Mouse (Mus musculus): Measurements from ENCODE around the gene Zdhhc17. TPM values are rescaled to one million over a fixed set of nuclear protein-coding genes. Genes with fewer than 3 reads are reported as not detected.

Gene Zdhhc17
- polyA plus RNA-seq, 1 experiment from 2014 or later, result 26.6 TPM

DNA sequence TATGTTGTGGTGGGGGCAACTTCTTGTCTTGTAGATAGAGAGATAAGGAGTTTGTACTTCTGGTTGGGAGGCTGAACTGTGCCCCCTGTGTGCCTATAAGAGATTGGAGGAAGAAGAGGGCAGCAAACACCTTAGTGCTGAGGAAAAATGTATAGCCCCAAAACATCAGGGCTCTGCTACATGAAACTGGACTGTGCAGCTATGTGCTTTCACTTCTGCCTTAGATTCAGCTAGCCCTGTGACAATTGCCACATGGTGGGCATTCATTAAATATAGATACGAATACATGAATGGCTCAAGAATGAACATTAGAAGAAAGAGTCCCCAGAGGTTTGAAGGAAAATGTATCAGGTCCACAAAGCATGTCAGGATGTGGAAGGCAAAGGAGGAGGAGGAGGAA lies 25.2 kb upstream of the Zdhhc17 start:
- Histone ChIP-seq H3K9me3 (ENCODE audit: control insufficient read depth, low read length) (no peaks in the 10 kb centered on the region), H3K36me3 (ENCODE audit: control insufficient read depth, insufficient read depth, low read length) (no peaks in the 10 kb centered on the region), H3K4me2 (ENCODE audit: low read depth, severe bottlenecking) (no peak overlapping the region), H3K4me1 (ENCODE audit: control insufficient read depth, insufficient read depth, low read length) (no peaks in the 10 kb centered on the region), H3K27ac (replicated peaks; ENCODE audit: low read depth, low read length) (no peak overlapping the region), H3K27me3 (ENCODE audit: control insufficient read depth, insufficient read depth, low read length) (no peaks in the 10 kb centered on the region), H3K9ac (ENCODE audit: low read length) (no peak overlapping the region), H3K4me3 (ENCODE audit: low read depth, low read length) (no peak overlapping the region)
- DNase-seq (ENCODE audit: low spot score), result no peak
- no peak for ATAC-seq (ENCODE audit: insufficient number of reproducible peaks, low FRiP score, low TSS enrichment, low read depth)
- 74% methylated on average over 1 of the region's 1 CpGs for WGBS

DNA sequence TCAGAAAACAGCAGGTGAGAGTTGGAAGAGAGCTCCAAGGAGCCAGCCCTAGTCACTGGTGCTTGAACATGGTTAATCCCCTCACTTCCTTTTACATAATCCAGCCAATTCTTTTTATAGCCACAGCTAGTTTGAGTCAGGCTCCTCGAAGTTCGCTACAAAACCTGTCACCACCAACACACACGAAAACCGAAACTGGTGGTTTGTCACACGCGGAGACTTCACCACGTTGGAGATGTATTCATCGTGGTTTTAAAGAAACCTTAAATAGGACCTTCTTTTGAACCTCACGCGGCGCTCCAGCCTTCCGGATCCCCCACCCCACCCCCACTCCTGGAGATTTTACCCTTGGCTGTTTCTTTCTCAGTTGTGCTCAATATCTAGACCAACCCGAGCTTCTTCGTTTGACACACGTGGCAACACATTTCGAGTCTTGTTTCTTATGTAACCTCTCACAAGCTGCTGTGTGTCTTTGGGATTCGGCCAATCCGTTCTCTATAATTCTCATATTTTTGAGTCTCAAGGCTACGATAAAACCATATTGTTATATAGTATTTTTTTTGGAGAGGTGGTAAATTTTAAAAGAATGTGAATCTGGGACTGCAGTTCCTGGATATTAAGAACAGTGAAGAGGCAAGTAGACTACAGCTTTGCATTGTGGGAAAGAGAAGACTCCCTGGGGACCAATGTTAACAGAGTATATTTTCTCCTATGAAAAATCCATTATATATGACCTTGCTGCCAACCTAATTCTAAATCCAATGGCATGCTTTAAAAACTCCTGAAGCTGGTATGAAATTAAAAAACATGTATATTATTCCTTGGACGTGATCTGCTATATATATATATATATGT lies 21.8 kb upstream of the Zdhhc17 start:
- 45% methylated on average over 20 of the region's 20 CpGs for WGBS
- Histone ChIP-seq H3K4me3 (ENCODE audit: low read depth, low read length) (no peak overlapping the region), H3K9ac (ENCODE audit: low read length) (no peak overlapping the region), H3K27me3 (ENCODE audit: control insufficient read depth, insufficient read depth, low read length) (no peaks in the 10 kb centered on the region), H3K36me3 (ENCODE audit: control insufficient read depth, insufficient read depth, low read length) (no peaks in the 10 kb centered on the region), H3K9me3 (ENCODE audit: control insufficient read depth, low read length) (no peaks in the 10 kb centered on the region), H3K4me2 (ENCODE audit: low read depth, severe bottlenecking) (peak overlapping the region; percentile 13; the same call in 1 of the 2 replicates), H3K4me1 (ENCODE audit: control insufficient read depth, insufficient read depth, low read length) (no peaks in the 10 kb centered on the region), H3K27ac (replicated peaks; ENCODE audit: low read depth, low read length) (no peak overlapping the region)
- DNase-seq (ENCODE audit: low spot score) (no peak), ATAC-seq (ENCODE audit: insufficient number of reproducible peaks, low FRiP score, low TSS enrichment, low read depth) (no peak; the same call in 1 of the 2 replicates)

DNA sequence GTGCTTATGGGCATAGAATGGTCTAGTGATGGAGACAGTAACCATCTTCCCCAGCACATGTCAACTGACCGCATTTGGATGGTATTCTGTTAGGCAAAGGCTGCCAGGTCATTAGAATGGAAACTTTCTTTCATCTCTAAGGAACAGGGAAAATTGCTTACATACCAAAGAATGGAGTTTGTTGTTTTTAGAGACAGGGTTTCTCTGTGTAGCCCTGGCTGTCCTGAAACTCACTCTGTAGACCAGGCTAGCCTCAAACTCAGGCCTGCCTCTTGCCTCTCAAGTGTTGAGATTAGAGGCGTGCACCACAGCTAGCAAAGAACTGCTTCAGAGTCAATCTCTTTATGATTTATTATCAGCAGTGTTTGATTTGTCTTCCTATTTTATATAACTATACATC lies 20.9 kb upstream of the Zdhhc17 start:
- H3K9me3 ChIP-seq (ENCODE audit: control insufficient read depth, low read length), result no peaks in the 10 kb centered on the region
- no peak for ATAC-seq (ENCODE audit: insufficient number of reproducible peaks, low FRiP score, low TSS enrichment, low read depth)
- no peaks in the 10 kb centered on the region for H3K4me1 ChIP-seq (ENCODE audit: control insufficient read depth, insufficient read depth, low read length)
- H3K9ac ChIP-seq (ENCODE audit: low read length), result no peak overlapping the region
- H3K36me3 ChIP-seq (ENCODE audit: control insufficient read depth, insufficient read depth, low read length), result no peaks in the 10 kb centered on the region
- H3K4me2 ChIP-seq (ENCODE audit: low read depth, severe bottlenecking), result no peak overlapping the region
- H3K27ac ChIP-seq (replicated peaks; ENCODE audit: low read depth, low read length), result no peak overlapping the region
- DNase-seq (ENCODE audit: low spot score), result no peak
- WGBS, result 90% methylated on average over 2 of the region's 2 CpGs
- H3K27me3 ChIP-seq (ENCODE audit: control insufficient read depth, insufficient read depth, low read length), result no peaks in the 10 kb centered on the region
- H3K4me3 ChIP-seq (ENCODE audit: low read depth, low read length), result no peak overlapping the region

DNA sequence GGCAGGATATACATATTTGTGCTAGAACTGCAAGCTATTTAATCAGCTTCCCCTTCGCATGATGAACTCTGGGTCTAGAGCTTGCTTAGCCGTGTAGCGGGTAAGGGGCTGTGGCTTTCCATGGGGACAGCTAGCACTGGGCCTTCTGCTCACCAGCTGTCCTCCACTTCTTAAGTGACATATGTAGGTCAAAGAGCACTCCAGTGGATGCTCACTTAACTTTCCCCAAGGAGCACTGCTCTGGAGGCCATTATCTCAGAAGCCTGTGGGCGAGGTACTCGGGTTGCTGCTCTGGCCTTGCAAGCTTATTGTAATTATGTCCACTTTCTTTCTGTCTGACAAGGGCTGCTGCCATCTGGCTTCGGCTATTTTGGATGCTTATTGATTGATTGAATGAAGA lies 16.2 kb upstream of the Zdhhc17 start:
- Histone ChIP-seq H3K4me1 (ENCODE audit: control insufficient read depth, insufficient read depth, low read length) (no peaks in the 10 kb centered on the region), H3K9ac (ENCODE audit: low read length) (no peak overlapping the region), H3K4me2 (ENCODE audit: low read depth, severe bottlenecking) (no peak overlapping the region), H3K27ac (replicated peaks; ENCODE audit: low read depth, low read length) (no peak overlapping the region), H3K9me3 (ENCODE audit: control insufficient read depth, low read length) (no peaks in the 10 kb centered on the region), H3K27me3 (ENCODE audit: control insufficient read depth, insufficient read depth, low read length) (no peaks in the 10 kb centered on the region), H3K4me3 (ENCODE audit: low read depth, low read length) (no peak overlapping the region), H3K36me3 (ENCODE audit: control insufficient read depth, insufficient read depth, low read length) (no peaks in the 10 kb centered on the region)
- 78% methylated on average over 6 of the region's 6 CpGs for WGBS
- DNase-seq (ENCODE audit: low spot score) (no peak), ATAC-seq (ENCODE audit: insufficient number of reproducible peaks, low FRiP score, low TSS enrichment, low read depth) (no peak)

DNA sequence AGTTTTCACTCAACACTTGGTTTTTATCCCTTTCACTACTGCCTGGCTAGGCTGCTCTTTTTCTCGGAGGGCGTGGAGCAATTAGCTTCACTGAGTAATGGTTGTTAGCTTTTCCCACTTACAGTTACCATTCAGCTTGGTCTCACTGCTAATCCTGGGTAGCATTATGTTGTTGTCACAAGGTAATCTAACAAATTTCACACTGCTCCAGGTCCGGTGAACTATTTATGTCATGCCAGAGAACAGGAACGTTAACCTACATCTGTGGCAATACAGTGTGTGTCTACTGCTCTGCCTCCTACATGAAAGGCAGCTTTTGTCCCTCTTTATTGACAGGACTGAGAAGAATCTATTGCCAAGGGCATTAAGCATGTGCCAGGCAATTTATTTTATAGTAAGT lies 14.8 kb upstream of the Zdhhc17 start:
- H3K4me2 ChIP-seq (ENCODE audit: low read depth, severe bottlenecking), result no peak overlapping the region
- no peak overlapping the region for H3K4me3 ChIP-seq (ENCODE audit: low read depth, low read length)
- H3K9ac ChIP-seq (ENCODE audit: low read length), result no peak overlapping the region
- H3K9me3 ChIP-seq (ENCODE audit: control insufficient read depth, low read length), result no peaks in the 10 kb centered on the region
- no peaks in the 10 kb centered on the region for H3K4me1 ChIP-seq (ENCODE audit: control insufficient read depth, insufficient read depth, low read length)
- DNase-seq (ENCODE audit: low spot score), result no peak
- H3K27me3 ChIP-seq (ENCODE audit: control insufficient read depth, insufficient read depth, low read length), result no peaks in the 10 kb centered on the region
- H3K27ac ChIP-seq (replicated peaks; ENCODE audit: low read depth, low read length), result no peak overlapping the region
- 78% methylated on average over 4 of the region's 4 CpGs for WGBS
- H3K36me3 ChIP-seq (ENCODE audit: control insufficient read depth, insufficient read depth, low read length), result no peaks in the 10 kb centered on the region
- no peak for ATAC-seq (ENCODE audit: insufficient number of reproducible peaks, low FRiP score, low TSS enrichment, low read depth)

GRCm38 (mm10) chr10:111014476-111014875 lies 4.5 kb upstream of the Zdhhc17 start:
- WGBS, result 91% methylated on average over 17 of the region's 17 CpGs
- H3K27me3 ChIP-seq (ENCODE audit: control insufficient read depth, insufficient read depth, low read length), result no peaks in the 10 kb centered on the region
- H3K4me3 ChIP-seq (ENCODE audit: low read depth, low read length), result no peak overlapping the region
- ATAC-seq (ENCODE audit: insufficient number of reproducible peaks, low FRiP score, low TSS enrichment, low read depth) (no peak), DNase-seq (ENCODE audit: low spot score) (no peak)
- no peaks in the 10 kb centered on the region for H3K36me3 ChIP-seq (ENCODE audit: control insufficient read depth, insufficient read depth, low read length)
- H3K9ac ChIP-seq (ENCODE audit: low read length), result no peak overlapping the region
- no peaks in the 10 kb centered on the region for H3K4me1 ChIP-seq (ENCODE audit: control insufficient read depth, insufficient read depth, low read length)
- H3K4me2 ChIP-seq (ENCODE audit: low read depth, severe bottlenecking), result no peak overlapping the region
- H3K27ac ChIP-seq (replicated peaks; ENCODE audit: low read depth, low read length), result no peak overlapping the region
- H3K9me3 ChIP-seq (ENCODE audit: control insufficient read depth, low read length), result no peaks in the 10 kb centered on the region

DNA sequence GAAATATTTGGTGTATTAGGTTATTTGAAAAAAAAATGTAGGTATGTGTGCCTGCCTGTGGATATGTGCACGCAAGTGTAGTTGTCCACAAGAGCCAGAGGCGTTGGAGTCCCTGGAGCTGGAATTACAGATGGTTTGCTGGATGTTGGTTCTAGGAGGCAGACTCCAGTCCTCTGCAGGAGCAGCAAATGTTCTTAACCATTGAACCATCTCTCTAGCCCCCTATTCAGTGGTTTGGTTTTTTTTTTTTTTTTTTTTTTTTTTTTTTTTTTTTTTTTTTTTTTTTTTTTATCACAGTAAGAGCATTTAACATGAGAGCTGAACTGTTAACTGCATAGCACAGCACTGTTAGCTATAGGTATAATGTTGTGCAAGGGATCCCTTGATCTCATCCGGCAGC lies 3.3 kb upstream of the Zdhhc17 start:
- Histone ChIP-seq H3K4me2 (ENCODE audit: low read depth, severe bottlenecking) (no peak overlapping the region), H3K27me3 (ENCODE audit: control insufficient read depth, insufficient read depth, low read length) (no peaks in the 10 kb centered on the region), H3K9ac (ENCODE audit: low read length) (no peak overlapping the region), H3K4me3 (ENCODE audit: low read depth, low read length) (no peak overlapping the region), H3K36me3 (ENCODE audit: control insufficient read depth, insufficient read depth, low read length) (no peaks in the 10 kb centered on the region), H3K27ac (replicated peaks; ENCODE audit: low read depth, low read length) (no peak overlapping the region), H3K9me3 (ENCODE audit: control insufficient read depth, low read length) (no peaks in the 10 kb centered on the region), H3K4me1 (ENCODE audit: control insufficient read depth, insufficient read depth, low read length) (no peaks in the 10 kb centered on the region)
- no peak for ATAC-seq (ENCODE audit: insufficient number of reproducible peaks, low FRiP score, low TSS enrichment, low read depth)
- no peak for DNase-seq (ENCODE audit: low spot score)
- 97% methylated on average over 3 of the region's 3 CpGs for WGBS

DNA sequence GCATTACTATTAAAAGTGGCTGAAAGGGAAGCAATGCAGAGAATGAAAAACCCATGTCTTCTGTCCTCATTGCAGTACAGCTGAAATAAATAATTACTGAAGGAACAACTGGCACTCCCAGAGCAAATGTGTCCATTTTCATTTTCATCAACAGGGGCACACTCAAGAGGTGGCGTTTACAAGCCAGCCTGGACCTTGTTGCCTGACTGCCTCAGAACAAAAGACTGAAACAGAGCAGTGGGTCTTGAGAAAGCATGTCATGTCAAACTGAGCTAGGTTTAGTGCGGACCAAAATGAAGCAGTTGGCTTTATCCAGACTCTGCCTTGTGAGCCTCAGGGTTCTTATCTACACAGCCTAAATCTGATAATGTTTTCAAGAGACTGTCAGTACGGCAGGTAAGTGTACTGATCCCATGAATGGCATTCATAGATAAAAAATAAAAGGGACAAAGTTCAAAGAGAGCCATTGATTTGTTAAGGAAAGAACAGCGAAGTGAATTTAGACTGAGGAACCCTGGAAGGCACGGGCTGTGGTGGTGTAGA lies 2.6 kb upstream of the Zdhhc17 start:
- Histone ChIP-seq H3K27me3 (ENCODE audit: control insufficient read depth, insufficient read depth, low read length) (no peaks in the 10 kb centered on the region), H3K4me2 (ENCODE audit: low read depth, severe bottlenecking) (no peak overlapping the region), H3K4me1 (ENCODE audit: control insufficient read depth, insufficient read depth, low read length) (no peaks in the 10 kb centered on the region), H3K4me3 (ENCODE audit: low read depth, low read length) (no peak overlapping the region), H3K9me3 (ENCODE audit: control insufficient read depth, low read length) (no peaks in the 10 kb centered on the region), H3K36me3 (ENCODE audit: control insufficient read depth, insufficient read depth, low read length) (no peaks in the 10 kb centered on the region), H3K9ac (ENCODE audit: low read length) (no peak overlapping the region), H3K27ac (replicated peaks; ENCODE audit: low read depth, low read length) (no peak overlapping the region)
- 84% methylated on average over 5 of the region's 5 CpGs for WGBS
- DNase-seq (ENCODE audit: low spot score) (no peak), ATAC-seq (ENCODE audit: insufficient number of reproducible peaks, low FRiP score, low TSS enrichment, low read depth) (no peak)
